Mouse (Mus musculus): ENCODE measurements around the gene Ranbp3. TPM values are rescaled to one million over a fixed set of nuclear protein-coding genes. Genes with fewer than 3 reads are reported as not detected.

Gene Ranbp3
- total RNA-seq, 2 experiments from 2014 or later = 56.6 to 62.0 TPM

GRCm38 (mm10) chr17:56727029-56727649, 54.0 kb downstream of the Ranbp3 start:
- DNase-seq = no peak

GRCm38 (mm10) chr17:56727659-56728058, 54.6 kb downstream of the Ranbp3 start:
- no peak for DNase-seq

GRCm38 (mm10) chr17:56728117-56728516, 55.0 kb downstream of the Ranbp3 start:
- DNase-seq = no peak

GRCm38 (mm10) chr17:56729151-56729550, 56.1 kb downstream of the Ranbp3 start:
- no peak for DNase-seq

- DNase-seq = no peak
These were observed 56.6 kb downstream of the Ranbp3 start for GRCm38 (mm10) chr17:56729656-56730055.

GRCm38 (mm10) chr17:56736534-56736933, 63.4 kb downstream of the Ranbp3 start:
- DNase-seq = peak; percentile 7

GRCm38 (mm10) chr17:56738221-56738620, 65.1 kb downstream of the Ranbp3 start:
- DNase-seq = peak; percentile 49

GRCm38 (mm10) chr17:56740118-56740787, 67.2 kb downstream of the Ranbp3 start:
- DNase-seq = peak; percentile 30

GRCm38 (mm10) chr17:56740788-56741160, 67.7 kb downstream of the Ranbp3 start:
- no peak for DNase-seq

GRCm38 (mm10) chr17:56744173-56744572, 71.1 kb downstream of the Ranbp3 start:
- no peak for DNase-seq

GRCm38 (mm10) chr17:56751404-56752072, 78.4 kb downstream of the Ranbp3 start:
- peak; percentile 56 for DNase-seq

GRCm38 (mm10) chr17:56753452-56753851, 80.4 kb downstream of the Ranbp3 start:
- DNase-seq = no peak

- no peak for DNase-seq
These were observed 81.4 kb downstream of the Ranbp3 start for GRCm38 (mm10) chr17:56754271-56755185.

GRCm38 (mm10) chr17:56756703-56757399, 83.8 kb downstream of the Ranbp3 start:
- DNase-seq = peak; percentile 64

- peak; percentile 97 for DNase-seq
These were observed 84.5 kb downstream of the Ranbp3 start, which contains the start of gene Nrtn for GRCm38 (mm10) chr17:56757416-56758123. Gene Nrtn, minus strand, starts transcription at chr17:56757530.

- peak; percentile 85 for DNase-seq
These were observed 85.0 kb downstream of the Ranbp3 start for GRCm38 (mm10) chr17:56758132-56758531.

- DNase-seq = no peak
These were observed 86.2 kb downstream of the Ranbp3 start for GRCm38 (mm10) chr17:56759261-56759660.

- no peak for DNase-seq
These were observed 88.0 kb downstream of the Ranbp3 start for GRCm38 (mm10) chr17:56761077-56761476.
